Mouse (Mus musculus): ENCODE measurements at regions not wholly inside any gene's neighbourhood (a gene's known extent, or its start where the extent isn't known, plus 50 kb on each side); places are given as distances from the start of the nearest gene placed in this dataset.
A peak's percentile ranks its signal among the peaks of the same experiment; 100 is the strongest.

- Histone ChIP-seq H3K9me3 (no peaks in the 10 kb centered on the region), H3K27ac (no peak overlapping the region), H3K4me3 (no peak overlapping the region), H3K4me2 (no peak overlapping the region), H3K4me1 (no peaks in the 10 kb centered on the region), H3K9ac (no peak overlapping the region), H3K27me3 (peaks cover 31% of the 10 kb centered on the region; the same call in 1 of the 2 replicates), H3K36me3 (no peaks in the 10 kb centered on the region)
- WGBS, result 22% methylated on average over 9 of the region's 9 CpGs
- no peak for ATAC-seq (ENCODE audit: insufficient number of reproducible peaks, low FRiP score, low TSS enrichment, low read depth)
Measured at GRCm38 (mm10) chr15:7459992-7460820, 62.0 kb upstream of the Egflam start.

- Histone ChIP-seq H3K27ac (no peak overlapping the region), H3K27me3 (peaks cover 31% of the 10 kb centered on the region; the same call in 1 of the 2 replicates), H3K4me1 (no peaks in the 10 kb centered on the region), H3K4me2 (no peak overlapping the region), H3K9ac (no peak overlapping the region), H3K4me3 (no peak overlapping the region), H3K9me3 (no peaks in the 10 kb centered on the region), H3K36me3 (no peaks in the 10 kb centered on the region)
- ATAC-seq (ENCODE audit: insufficient number of reproducible peaks, low FRiP score, low TSS enrichment, low read depth), result no peak
- WGBS, result 79% methylated on average over 18 of the region's 18 CpGs
Measured at GRCm38 (mm10) chr15:7462549-7462948, 64.4 kb upstream of the Egflam start.

GRCm38 (mm10) chr15:7463444-7464350 is 65.5 kb upstream of the Egflam start:
- ATAC-seq (ENCODE audit: insufficient number of reproducible peaks, low FRiP score, low TSS enrichment, low read depth), result no peak
- H3K4me2 ChIP-seq, result no peak overlapping the region
- H3K9me3 ChIP-seq, result no peaks in the 10 kb centered on the region
- 58% methylated on average over 15 of the region's 15 CpGs for WGBS
- H3K4me3 ChIP-seq, result no peak overlapping the region
- H3K4me1 ChIP-seq, result no peaks in the 10 kb centered on the region
- H3K27ac ChIP-seq, result no peak overlapping the region
- peaks cover 31% of the 10 kb centered on the region; the same call in 1 of the 2 replicates for H3K27me3 ChIP-seq
- no peaks in the 10 kb centered on the region for H3K36me3 ChIP-seq
- no peak overlapping the region for H3K9ac ChIP-seq

- WGBS, result 6% methylated on average over 11 of the region's 11 CpGs
- peak; percentile 61; the same call in 1 of the 2 replicates for ATAC-seq (ENCODE audit: insufficient number of reproducible peaks, low FRiP score, low TSS enrichment, low read depth)
- Histone ChIP-seq H3K9ac (no peak overlapping the region), H3K36me3 (no peaks in the 10 kb centered on the region), H3K4me3 (no peak overlapping the region), H3K27me3 (0 out of 2 replicates have a peak, but pooled peaks cover 10% of the 10 kb centered on the region), H3K27ac (no peak overlapping the region), H3K4me1 (peaks cover 10% of the 10 kb centered on the region), H3K9me3 (no peaks in the 10 kb centered on the region), H3K4me2 (no peak overlapping the region)
Measured at GRCm38 (mm10) chr15:7480211-7480610, 82.0 kb upstream of the Egflam start.

GRCm38 (mm10) chr15:7480792-7481210 is 82.6 kb upstream of the Egflam start:
- H3K4me3 ChIP-seq, result no peak overlapping the region
- no peak overlapping the region for H3K4me2 ChIP-seq
- peaks cover 10% of the 10 kb centered on the region for H3K4me1 ChIP-seq
- no peak overlapping the region for H3K9ac ChIP-seq
- H3K36me3 ChIP-seq, result no peaks in the 10 kb centered on the region
- 0 out of 2 replicates have a peak, but pooled peaks cover 10% of the 10 kb centered on the region for H3K27me3 ChIP-seq
- H3K9me3 ChIP-seq, result no peaks in the 10 kb centered on the region
- 31% methylated on average over 5 of the region's 5 CpGs for WGBS
- no peak for ATAC-seq (ENCODE audit: insufficient number of reproducible peaks, low FRiP score, low TSS enrichment, low read depth)
- H3K27ac ChIP-seq, result no peak overlapping the region

GRCm38 (mm10) chr15:7483686-7484085 is 85.5 kb upstream of the Egflam start:
- peaks cover 10% of the 10 kb centered on the region for H3K4me1 ChIP-seq
- no peak overlapping the region for H3K9ac ChIP-seq
- H3K4me2 ChIP-seq, result no peak overlapping the region
- H3K36me3 ChIP-seq, result no peaks in the 10 kb centered on the region
- H3K27me3 ChIP-seq, result 0 out of 2 replicates have a peak, but pooled peaks cover 10% of the 10 kb centered on the region
- WGBS, result 85% methylated on average over 5 of the region's 5 CpGs
- H3K4me3 ChIP-seq, result no peak overlapping the region
- H3K9me3 ChIP-seq, result no peaks in the 10 kb centered on the region
- no peak overlapping the region for H3K27ac ChIP-seq
- no peak for ATAC-seq (ENCODE audit: insufficient number of reproducible peaks, low FRiP score, low TSS enrichment, low read depth)

GRCm38 (mm10) chr15:7491091-7491490 is 92.9 kb upstream of the Egflam start:
- H3K4me3 ChIP-seq, result no peak overlapping the region
- no peak overlapping the region for H3K4me2 ChIP-seq
- no peaks in the 10 kb centered on the region for H3K4me1 ChIP-seq
- no peaks in the 10 kb centered on the region for H3K36me3 ChIP-seq
- H3K9ac ChIP-seq, result no peak overlapping the region
- no peaks in the 10 kb centered on the region for H3K9me3 ChIP-seq
- H3K27ac ChIP-seq, result no peak overlapping the region
- H3K27me3 ChIP-seq, result no peaks in the 10 kb centered on the region
- 81% methylated on average over 7 of the region's 7 CpGs for WGBS
- ATAC-seq (ENCODE audit: insufficient number of reproducible peaks, low FRiP score, low TSS enrichment, low read depth), result no peak

GRCm38 (mm10) chr15:7493126-7493669 is 95.0 kb upstream of the Egflam start:
- Histone ChIP-seq H3K9me3 (no peaks in the 10 kb centered on the region), H3K4me1 (no peaks in the 10 kb centered on the region), H3K4me2 (no peak overlapping the region), H3K36me3 (no peaks in the 10 kb centered on the region), H3K9ac (no peak overlapping the region), H3K27ac (no peak overlapping the region), H3K27me3 (no peaks in the 10 kb centered on the region), H3K4me3 (no peak overlapping the region)
- ATAC-seq (ENCODE audit: insufficient number of reproducible peaks, low FRiP score, low TSS enrichment, low read depth), result peak; percentile 40; the same call in 1 of the 2 replicates
- WGBS, result 63% methylated on average over 10 of the region's 10 CpGs

GRCm38 (mm10) chr15:7497852-7498251 is 99.7 kb upstream of the Egflam start:
- ATAC-seq (ENCODE audit: insufficient number of reproducible peaks, low FRiP score, low TSS enrichment, low read depth), result no peak
- 89% methylated on average over 4 of the region's 4 CpGs for WGBS
- Histone ChIP-seq H3K36me3 (no peaks in the 10 kb centered on the region), H3K4me2 (no peak overlapping the region), H3K27ac (no peak overlapping the region), H3K9me3 (no peaks in the 10 kb centered on the region), H3K4me3 (no peak overlapping the region), H3K27me3 (no peaks in the 10 kb centered on the region), H3K9ac (no peak overlapping the region), H3K4me1 (no peaks in the 10 kb centered on the region)

- 71% methylated on average over 8 of the region's 8 CpGs for WGBS
- no peak overlapping the region for H3K4me3 ChIP-seq
- H3K9me3 ChIP-seq, result no peaks in the 10 kb centered on the region
- no peaks in the 10 kb centered on the region for H3K27me3 ChIP-seq
- no peaks in the 10 kb centered on the region for H3K4me1 ChIP-seq
- no peak overlapping the region for H3K27ac ChIP-seq
- ATAC-seq (ENCODE audit: insufficient number of reproducible peaks, low FRiP score, low TSS enrichment, low read depth), result no peak
- H3K9ac ChIP-seq, result no peak overlapping the region
- H3K4me2 ChIP-seq, result no peak overlapping the region
- H3K36me3 ChIP-seq, result no peaks in the 10 kb centered on the region
Measured at GRCm38 (mm10) chr15:7508535-7508934, 110.3 kb upstream of the Egflam start.

GRCm38 (mm10) chr15:7514743-7515273 is 116.6 kb upstream of the Egflam start:
- no peaks in the 10 kb centered on the region for H3K4me1 ChIP-seq
- H3K36me3 ChIP-seq, result no peaks in the 10 kb centered on the region
- ATAC-seq (ENCODE audit: insufficient number of reproducible peaks, low FRiP score, low TSS enrichment, low read depth), result no peak
- H3K9me3 ChIP-seq, result no peaks in the 10 kb centered on the region
- H3K4me3 ChIP-seq, result no peak overlapping the region
- no peak overlapping the region for H3K9ac ChIP-seq
- H3K27me3 ChIP-seq, result no peaks in the 10 kb centered on the region
- H3K27ac ChIP-seq, result no peak overlapping the region
- 70% methylated on average over 13 of the region's 13 CpGs for WGBS
- no peak overlapping the region for H3K4me2 ChIP-seq

Data from limb, embryonic 15.5 days (tissue).